ENCODE assay signal across 8 mouse cellular contexts in the genomic region with DNA sequence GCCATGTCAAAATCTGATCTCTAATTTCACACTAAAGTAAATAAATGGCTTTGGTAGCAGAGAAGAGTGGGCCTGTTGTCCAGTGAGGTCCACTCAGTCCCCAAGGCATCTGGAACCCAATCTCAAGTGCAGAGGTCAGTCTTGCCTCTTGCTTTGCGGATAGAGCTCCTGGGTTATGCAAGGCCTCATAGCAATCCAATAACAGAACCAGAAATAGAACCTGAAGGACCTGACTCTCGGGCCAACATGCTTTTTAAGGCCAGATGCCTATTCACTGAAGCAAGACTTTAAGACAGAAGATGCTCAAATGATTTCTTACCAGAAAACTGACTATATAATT. TPM values are rescaled to one million over a fixed set of nuclear protein-coding genes. Genes with fewer than 3 reads are reported as not detected.
DNase-seq lines count a peak whose midpoint lies in the region; ATAC-seq lines count a peak whose summit lies in the region.

No protein-coding gene starts in this region.

- no peaks in the 10 kb centered on the region for H3K27me3 ChIP-seq in heart, embryonic 12.5 days (replicated peaks)
- no peaks in the 10 kb centered on the region for H3K27me3 ChIP-seq in midbrain, embryonic 14.5 days (ENCODE audit: control insufficient read depth, insufficient read depth, low read length)

- ATAC-seq in heart, embryonic 12.5 days (ENCODE audit: insufficient number of reproducible peaks, low FRiP score): no peak
- no peak for ATAC-seq in midbrain, embryonic 14.5 days (ENCODE audit: low FRiP score, low TSS enrichment)

- 54% methylated on average over 2 of the region's 2 CpGs for WGBS in heart, embryonic 12.5 days
- WGBS in midbrain, embryonic 14.5 days: 74% methylated on average over 2 of the region's 2 CpGs

- no peak overlapping the region for H3K4me3 ChIP-seq in heart, embryonic 12.5 days
- no peak overlapping the region for H3K4me3 ChIP-seq in midbrain, embryonic 14.5 days (replicated peaks; ENCODE audit: low read depth, low read length)

- H3K4me2 ChIP-seq in heart, embryonic 12.5 days: peak overlapping the region; percentile 49; the same call in 1 of the 2 replicates
- peak overlapping the region; percentile 49 for H3K4me2 ChIP-seq in midbrain, embryonic 14.5 days (ENCODE audit: low read length)

- no peak overlapping the region for H3K27ac ChIP-seq in heart, embryonic 12.5 days (ENCODE audit: poor library complexity, severe bottlenecking)
- no peak overlapping the region for H3K27ac ChIP-seq in midbrain, embryonic 14.5 days (replicated peaks; ENCODE audit: low read depth, low read length)

- H3K36me3 ChIP-seq in heart, embryonic 12.5 days: no peaks in the 10 kb centered on the region
- H3K36me3 ChIP-seq in midbrain, embryonic 14.5 days (ENCODE audit: control insufficient read depth, insufficient read depth, low read length): no peaks in the 10 kb centered on the region

- DNase-seq in adrenal gland, adult (ENCODE audit: inconsistent age in 2 of 2, low spot score in 1 of 2): peak; percentile 23 to 64
- DNase-seq in adrenal gland, postnatal 4 days (ENCODE audit: low spot score in 2 of 2): no peak
- DNase-seq in cerebellum, adult 11 months: peak; percentile 27
- peak; percentile 29 to 44 for DNase-seq in kidney, postnatal 36 days
- DNase-seq in midbrain, embryonic 14.5 days: no peak
- DNase-seq in urinary bladder, postnatal 36 days (ENCODE audit: low spot score in 2 of 2): no peak
- DNase-seq in ovary, adult 18-20 months (ENCODE audit: low spot score): no peak

- no peak overlapping the region for H3K9ac ChIP-seq in heart, embryonic 12.5 days
- no peak overlapping the region for H3K9ac ChIP-seq in midbrain, embryonic 14.5 days (replicated peaks; ENCODE audit: low read length)

- peaks cover 10% of the 10 kb centered on the region for H3K4me1 ChIP-seq in heart, embryonic 12.5 days (replicated peaks)
- peaks cover 15% of the 10 kb centered on the region for H3K4me1 ChIP-seq in midbrain, embryonic 14.5 days (ENCODE audit: control insufficient read depth, insufficient read depth, low read length)

- no peaks in the 10 kb centered on the region for H3K9me3 ChIP-seq in heart, embryonic 12.5 days (replicated peaks)
- no peaks in the 10 kb centered on the region for H3K9me3 ChIP-seq in midbrain, embryonic 14.5 days (ENCODE audit: control insufficient read depth, low read length)

RNA-seq across cellular contexts. Expression of a gene that starts 0.4 kb away (rescaled TPM):
- total RNA-seq in adrenal gland, postnatal 4 days (2021): 10 to 100 TPM; 17.0 to 20.6 TPM
- 11.3 and 13.2 TPM in 2 replicates for polyA plus RNA-seq in heart, embryonic 12.5 days (2016; fragmentation: Nextera tagmentation; extraction: Ambion mirVana)
- polyA plus RNA-seq in midbrain, embryonic 14.5 days (2014; fragmentation: Nextera tagmentation; extraction: Ambion mirVana): 14.6 and 14.9 TPM in 2 replicates

Comparison
In these comparisons a context has a peak if more than half of its experiments do, and no peak if none do; other contexts are left out.
1. DNase-seq: peak in adrenal gland, adult (2 of 2), cerebellum, adult 11 months (single experiment) and kidney, postnatal 36 days (2 of 2); none in adrenal gland, postnatal 4 days (0 of 2), midbrain, embryonic 14.5 days (single experiment), urinary bladder, postnatal 36 days (0 of 2) and ovary, adult 18-20 months (single experiment).